Mouse (Mus musculus) gastrocnemius, postnatal 14 days (tissue): ENCODE measurements at regions not wholly inside any gene's neighbourhood (a gene's known extent, or its start where the extent isn't known, plus 50 kb on each side); places are given as distances from the start of the nearest gene placed in this dataset.

ENCODE experiments used
- DNase-seq: peaks from one replicate; pipeline ENCODE4 v3.0.0; 2021; ENCODE audit warnings: mixed read lengths
- intact Hi-C: fragments of 180-260 bp; cut with DNase I; formaldehyde crosslinking; loops from one replicate; pipeline ENCODE4 v1.15.1; 2025; ENCODE audit warnings: low total_unique reads

- DNase-seq, result no peak
- intact Hi-C loops, result no loop called here
Measured at GRCm38 (mm10) chr4:56506786-56507185, 233.1 kb upstream of the Gm26657 start.

- no peak for DNase-seq
- intact Hi-C loops, result no loop called here
Measured at GRCm38 (mm10) chr4:56506067-56506466, 233.8 kb upstream of the Gm26657 start.

GRCm38 (mm10) chr4:56492537-56493221, 247.2 kb upstream of the Gm26657 start:
- intact Hi-C loops, result loop anchor here (5.0 kb wide), 1 partner anchor 980 kb away; no protein-coding TSS in a partner anchor
- peak; percentile 23 for DNase-seq

- no peak for DNase-seq
- intact Hi-C loops, result no loop called here
Measured at GRCm38 (mm10) chr4:56489361-56489760, 250.5 kb upstream of the Gm26657 start.

GRCm38 (mm10) chr4:56483708-56484107, 256.2 kb upstream of the Gm26657 start:
- no peak for DNase-seq
- intact Hi-C loops, result no loop called here

- DNase-seq, result no peak
- intact Hi-C loops, result no loop called here
Measured at GRCm38 (mm10) chr4:56456788-56457187, 283.1 kb upstream of the Gm26657 start.

- intact Hi-C loops, result no loop called here
- no peak for DNase-seq
Measured at GRCm38 (mm10) chr4:56421575-56421974, 318.3 kb upstream of the Gm26657 start.

GRCm38 (mm10) chr4:56419122-56419913, 320.6 kb upstream of the Gm26657 start:
- no peak for DNase-seq
- intact Hi-C loops, result no loop called here

- intact Hi-C loops, result no loop called here
- no peak for DNase-seq
Measured at GRCm38 (mm10) chr4:56411024-56411636, 328.7 kb upstream of the Gm26657 start.

- intact Hi-C loops, result no loop called here
- no peak for DNase-seq
Measured at GRCm38 (mm10) chr4:56393793-56394192, 346.1 kb upstream of the Gm26657 start.

- peak; percentile 8 for DNase-seq
- intact Hi-C loops, result no loop called here
Measured at GRCm38 (mm10) chr4:56387051-56387450, 352.8 kb upstream of the Gm26657 start.

GRCm38 (mm10) chr4:56375745-56376144, 364.1 kb upstream of the Gm26657 start:
- no peak for DNase-seq
- intact Hi-C loops, result no loop called here

GRCm38 (mm10) chr4:56374466-56374865, 365.4 kb upstream of the Gm26657 start:
- no peak for DNase-seq
- intact Hi-C loops, result no loop called here

- no peak for DNase-seq
- intact Hi-C loops, result no loop called here
Measured at GRCm38 (mm10) chr4:56373746-56374145, 366.1 kb upstream of the Gm26657 start.

- DNase-seq, result no peak
- intact Hi-C loops, result no loop called here
Measured at GRCm38 (mm10) chr4:56373167-56373566, 366.7 kb upstream of the Gm26657 start.

- DNase-seq, result no peak
- intact Hi-C loops, result no loop called here
Measured at GRCm38 (mm10) chr4:56372711-56373110, 367.2 kb upstream of the Gm26657 start.

- intact Hi-C loops, result loop anchor here (10.0 kb wide), 1 partner anchor 850 kb away; no protein-coding TSS in a partner anchor
- no peak for DNase-seq
Measured at GRCm38 (mm10) chr4:56364594-56364993, 375.3 kb upstream of the Gm26657 start.

- intact Hi-C loops, result loop anchor here (10.0 kb wide), 1 partner anchor 847 kb away; no protein-coding TSS in a partner anchor
- no peak for DNase-seq
Measured at GRCm38 (mm10) chr4:56362121-56362520, 377.7 kb upstream of the Gm26657 start.

- intact Hi-C loops, result no loop called here
- DNase-seq, result no peak
Measured at GRCm38 (mm10) chr4:56349216-56349615, 390.7 kb upstream of the Gm26657 start.

- intact Hi-C loops, result no loop called here
- DNase-seq, result no peak
Measured at GRCm38 (mm10) chr4:56325156-56325555, 414.7 kb upstream of the Gm26657 start.
